23 mouse cellular contexts compared by ENCODE assay signal in the genomic region with DNA sequence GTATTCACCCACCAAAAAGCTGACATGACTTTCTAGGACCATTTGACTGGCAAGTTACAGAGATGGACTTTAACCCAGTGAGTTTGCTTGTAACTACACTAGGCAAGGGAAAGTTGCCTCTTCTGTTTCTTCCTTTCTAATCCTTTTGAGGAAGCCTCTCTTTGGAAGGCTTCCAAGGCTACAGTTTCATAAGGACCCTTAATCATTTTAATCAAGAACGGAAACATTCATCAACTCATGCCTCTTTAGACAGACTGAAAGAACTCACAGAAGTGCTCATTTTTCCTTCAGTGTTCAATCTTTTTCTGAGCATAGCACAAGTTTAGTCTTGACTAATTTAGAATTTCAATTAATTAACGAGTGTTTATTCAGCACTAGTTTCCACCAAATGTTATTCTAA.
A peak's percentile ranks its signal among the peaks of the same experiment; 100 is the strongest.
DNase-seq lines count a peak whose midpoint lies in the region; ATAC-seq and TF ChIP-seq lines count a peak whose summit lies in the region.
"Had no signal": no experiment of that assay in that cellular context is flagged by ENCODE, and none has a peak within 500 bp of the region (broad histone marks: within the 10 kb centered on the region; RNA-seq: fewer than 3 reads in every experiment).

No protein-coding gene starts in this region.

- no peak overlapping the region for H3K4me2 ChIP-seq in limb, embryonic 14.5 days (replicated peaks; ENCODE audit: low read depth, low read length, severe bottlenecking)
- H3K4me2 ChIP-seq in midbrain, embryonic 15.5 days = no peak overlapping the region
- H3K4me2 ChIP-seq: embryonic facial prominence, embryonic 13.5 days; hindbrain, embryonic 14.5 days; intestine, embryonic 15.5 days had no signal

- no peaks in the 10 kb centered on the region for H3K9me3 ChIP-seq in limb, embryonic 14.5 days (ENCODE audit: control insufficient read depth, low read length)
- no peaks in the 10 kb centered on the region for H3K9me3 ChIP-seq in limb, embryonic 10.5 days (replicated peaks)
- no peaks in the 10 kb centered on the region for H3K9me3 ChIP-seq in midbrain, embryonic 15.5 days
- H3K9me3 ChIP-seq: embryonic facial prominence, embryonic 13.5 days; heart, embryonic 10.5 days; hindbrain, embryonic 10.5 days; intestine, embryonic 15.5 days had no signal

- no peak for ATAC-seq in limb, embryonic 14.5 days (ENCODE audit: low FRiP score, low read depth)
- peak; percentile 70 for ATAC-seq in common myeloid progenitor, adult 5-6 weeks (replicated peaks; ENCODE audit: low read depth, poor library complexity, severe bottlenecking)
- no peak for ATAC-seq in midbrain, embryonic 15.5 days (replicated peaks)
- ATAC-seq: forebrain, embryonic 16.5 days; intestine, embryonic 15.5 days had no signal

- H3K4me3 ChIP-seq in kidney, adult 2 months (ENCODE audit: insufficient read depth, low read depth, low read length) = no peak overlapping the region
- no peak overlapping the region for H3K4me3 ChIP-seq in limb, embryonic 14.5 days (replicated peaks; ENCODE audit: low read length)
- H3K4me3 ChIP-seq in limb, embryonic 10.5 days = no peak overlapping the region
- H3K4me3 ChIP-seq in midbrain, embryonic 15.5 days = no peak overlapping the region
- H3K4me3 ChIP-seq: embryonic facial prominence, embryonic 13.5 days; erythroblast, embryonic 14.5 days; heart, embryonic 10.5 days; hindbrain, embryonic 10.5 days; intestine, embryonic 15.5 days had no signal

- peak; percentile 86 for DNase-seq in kidney, adult 2 months
- no peak for DNase-seq in kidney, postnatal 4 days
- DNase-seq in limb, embryonic 14.5 days (ENCODE audit: low spot score) = peak; percentile 9
- DNase-seq in limb, embryonic 10.5 days (ENCODE audit: low spot score) = no peak
- DNase-seq in MEL-GATA-1-ER (ENCODE audit: extremely low read depth, low read depth) = peak; percentile 54
- no peak for DNase-seq in layer of hippocampus, postnatal 10 days (ENCODE audit: low spot score in 2 of 2)
- DNase-seq: adrenal gland, adult 8-10 months; adrenal gland, postnatal 36 days; cerebellum, adult 11 months; cerebellum, adult 8-10 months; cerebellum, postnatal 14 days; gastrocnemius, postnatal 10 days; heart, adult 18-20 months; heart, postnatal 14 days had no signal

- no peaks in the 10 kb centered on the region for H3K36me3 ChIP-seq in kidney, adult 2 months (ENCODE audit: control insufficient read depth, insufficient read depth, low read length)
- no peaks in the 10 kb centered on the region for H3K36me3 ChIP-seq in limb, embryonic 14.5 days (ENCODE audit: control insufficient read depth, insufficient read depth, low read length)
- H3K36me3 ChIP-seq in limb, embryonic 10.5 days = no peaks in the 10 kb centered on the region
- no peaks in the 10 kb centered on the region for H3K36me3 ChIP-seq in midbrain, embryonic 15.5 days (replicated peaks)
- H3K36me3 ChIP-seq: embryonic facial prominence, embryonic 13.5 days; heart, embryonic 10.5 days; hindbrain, embryonic 10.5 days; intestine, embryonic 15.5 days had no signal

- no peak for TF ChIP-seq POLR2A in kidney, adult 2 months (IDR thresholded peaks at IDR 0.05; ENCODE audit: low read depth, low read length)
- no peak for TF ChIP-seq POLR2A in limb, embryonic 14.5 days (IDR thresholded peaks at IDR 0.05; ENCODE audit: borderline replicate concordance, extremely low read depth, insufficient read depth, insufficient read length)

- 29% methylated on average over 2 of the region's 2 CpGs for WGBS in kidney, adult 2 months
- WGBS in limb, embryonic 14.5 days = 76% methylated on average over 2 of the region's 2 CpGs
- WGBS in limb, embryonic 10.5 days = 85% methylated on average over 2 of the region's 2 CpGs
- 78% methylated on average over 2 of the region's 2 CpGs for WGBS in midbrain, embryonic 15.5 days

- no peak overlapping the region for H3K27ac ChIP-seq in kidney, adult 2 months (ENCODE audit: insufficient read depth, low read depth, low read length)
- H3K27ac ChIP-seq in limb, embryonic 14.5 days (replicated peaks; ENCODE audit: low read depth, low read length) = no peak overlapping the region
- H3K27ac ChIP-seq in limb, embryonic 10.5 days = no peak overlapping the region
- H3K27ac ChIP-seq in midbrain, embryonic 15.5 days = no peak overlapping the region
- H3K27ac ChIP-seq: embryonic facial prominence, embryonic 13.5 days; heart, embryonic 10.5 days; hindbrain, embryonic 10.5 days; hindbrain, embryonic 14.5 days; intestine, embryonic 15.5 days had no signal

- TF ChIP-seq CTCF in kidney, adult 2 months (conservative IDR thresholded peaks at IDR 0.05; ENCODE audit: insufficient read depth, insufficient read length, low read depth, low read length) = no peak

- peaks cover 17% of the 10 kb centered on the region; the same call in 1 of the 2 replicates for H3K4me1 ChIP-seq in kidney, adult 2 months (ENCODE audit: control insufficient read depth, insufficient read depth, low read length)
- no peaks in the 10 kb centered on the region for H3K4me1 ChIP-seq in limb, embryonic 14.5 days (ENCODE audit: control insufficient read depth, insufficient read depth, low read length)
- peaks cover 10% of the 10 kb centered on the region for H3K4me1 ChIP-seq in limb, embryonic 10.5 days
- peaks cover 4% of the 10 kb centered on the region for H3K4me1 ChIP-seq in midbrain, embryonic 15.5 days
- H3K4me1 ChIP-seq: embryonic facial prominence, embryonic 13.5 days; heart, embryonic 10.5 days; intestine, embryonic 15.5 days had no signal

- no peaks in the 10 kb centered on the region for H3K27me3 ChIP-seq in kidney, adult 2 months (replicated peaks; ENCODE audit: control insufficient read depth, insufficient read depth, low read length)
- no peaks in the 10 kb centered on the region for H3K27me3 ChIP-seq in limb, embryonic 14.5 days (ENCODE audit: control insufficient read depth, insufficient read depth, low read length)
- no peaks in the 10 kb centered on the region for H3K27me3 ChIP-seq in limb, embryonic 10.5 days (ENCODE audit: low read depth, poor library complexity, severe bottlenecking)
- no peaks in the 10 kb centered on the region for H3K27me3 ChIP-seq in midbrain, embryonic 15.5 days (replicated peaks)
- H3K27me3 ChIP-seq: embryonic facial prominence, embryonic 13.5 days; intestine, embryonic 15.5 days had no signal

- H3K9ac ChIP-seq in limb, embryonic 14.5 days (ENCODE audit: low read depth, low read length, severe bottlenecking) = no peak overlapping the region
- H3K9ac ChIP-seq in midbrain, embryonic 15.5 days = no peak overlapping the region
- H3K9ac ChIP-seq: embryonic facial prominence, embryonic 13.5 days; hindbrain, embryonic 14.5 days; intestine, embryonic 15.5 days had no signal

Comparison
In these comparisons a context has a peak if more than half of its experiments do, and no peak if none do; other contexts are left out.
1. DNase-seq: peak in kidney, adult 2 months (single experiment), limb, embryonic 14.5 days (single experiment) and MEL-GATA-1-ER (single experiment); none in kidney, postnatal 4 days (0 of 2), limb, embryonic 10.5 days (single experiment) and layer of hippocampus, postnatal 10 days (0 of 2).